Mouse (Mus musculus): ENCODE data around the gene Klhl31.

- TF ChIP-seq POLR2A (IDR thresholded peaks at IDR 0.05; ENCODE audit: borderline replicate concordance, extremely low read depth, insufficient read depth, insufficient read length, poor library complexity, severe bottlenecking) = no peak
- TF ChIP-seq CTCF (IDR thresholded peaks at IDR 0.05; ENCODE audit: borderline replicate concordance, extremely low read depth, insufficient read depth, insufficient read length) = no peak
These were observed 57.1 kb downstream of the Klhl31 start for GRCm38 (mm10) chr9:77693405-77693804.

All from brain, embryonic 14.5 days (tissue).